Mouse (Mus musculus): ENCODE measurements around the gene Hebp1.

The Hebp1 gene

GRCm38 (mm10) chr6:135197921-135198532 is at the start of gene Hebp1, which contains the start of gene Fam234b:
Gene Hebp1, minus strand, starts transcription at chr6:135198022.
Gene Fam234b, plus strand, starts transcription at chr6:135197977.
- DNase-seq, result peak; percentile 93

DNA sequence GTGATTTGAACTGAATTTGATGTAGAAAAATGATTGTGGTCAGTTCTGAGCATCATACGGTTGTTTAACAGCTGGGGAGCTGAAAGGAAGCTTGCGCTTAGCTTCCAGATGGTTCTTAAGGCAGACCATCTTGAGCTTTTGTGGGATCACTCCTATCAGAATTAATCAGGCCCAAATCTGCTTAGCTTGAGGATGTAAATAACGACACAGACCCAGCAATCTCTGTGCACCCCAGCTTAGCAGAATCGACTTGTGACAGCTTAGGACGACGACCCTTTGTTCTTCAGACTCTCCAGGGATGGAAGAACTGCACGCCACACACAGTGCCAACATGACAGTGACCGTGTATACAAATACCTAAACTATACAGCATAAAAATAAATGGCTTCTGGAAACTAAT is 47.8 kb upstream of the Hebp1 start:
- no peak for DNase-seq

GRCm38 (mm10) chr6:135240361-135240760 is 42.5 kb upstream of the Hebp1 start:
- no peak for DNase-seq

DNA sequence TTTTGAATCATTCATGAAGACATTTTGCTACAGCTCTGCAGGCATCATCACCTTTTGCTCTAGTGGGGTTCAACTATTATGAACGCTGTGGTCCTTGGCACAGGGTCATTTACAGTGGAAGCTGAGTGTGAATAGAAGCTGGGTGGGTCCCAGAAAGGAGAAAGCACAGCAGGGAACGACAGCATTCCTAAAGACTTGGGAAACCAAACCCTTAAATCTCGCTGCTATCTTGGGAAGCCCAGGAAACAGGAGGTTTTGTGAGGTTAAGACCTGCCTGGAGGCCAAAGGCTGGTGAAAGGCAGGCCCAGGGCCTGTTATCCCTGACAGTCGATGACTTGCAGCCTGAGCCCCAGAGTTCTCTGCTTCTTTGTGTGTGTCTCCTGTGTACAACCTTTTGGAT is 40.4 kb upstream of the Hebp1 start:
- DNase-seq, result no peak

DNA sequence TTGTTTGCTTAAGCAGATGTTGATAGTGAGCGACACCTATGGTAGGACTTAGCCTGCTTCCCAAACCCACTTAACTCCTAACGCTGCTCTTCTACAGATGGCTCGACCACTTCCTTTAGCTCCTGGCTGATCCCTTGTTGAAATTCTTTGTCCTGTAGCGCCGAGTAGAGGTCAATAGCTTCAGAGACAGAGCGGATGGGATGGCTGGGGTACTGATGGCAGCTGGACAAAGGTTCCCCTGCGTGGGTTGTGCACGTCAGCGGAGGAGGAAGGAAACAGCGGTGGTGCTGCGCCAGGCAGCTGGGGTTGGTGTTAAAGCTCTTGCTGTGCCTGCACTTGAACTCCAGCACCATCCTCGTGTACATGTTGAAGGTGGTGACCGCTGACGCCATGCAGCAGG is 39.5 kb upstream of the Hebp1 start:
- peak; percentile 67 for DNase-seq

GRCm38 (mm10) chr6:135236576-135236975 is 38.8 kb upstream of the Hebp1 start:
- no peak for DNase-seq

GRCm38 (mm10) chr6:135235742-135236141 is 37.9 kb upstream of the Hebp1 start:
- DNase-seq, result peak; percentile 43

GRCm38 (mm10) chr6:135232443-135233182 is 34.8 kb upstream of the Hebp1 start:
- DNase-seq, result no peak

DNA sequence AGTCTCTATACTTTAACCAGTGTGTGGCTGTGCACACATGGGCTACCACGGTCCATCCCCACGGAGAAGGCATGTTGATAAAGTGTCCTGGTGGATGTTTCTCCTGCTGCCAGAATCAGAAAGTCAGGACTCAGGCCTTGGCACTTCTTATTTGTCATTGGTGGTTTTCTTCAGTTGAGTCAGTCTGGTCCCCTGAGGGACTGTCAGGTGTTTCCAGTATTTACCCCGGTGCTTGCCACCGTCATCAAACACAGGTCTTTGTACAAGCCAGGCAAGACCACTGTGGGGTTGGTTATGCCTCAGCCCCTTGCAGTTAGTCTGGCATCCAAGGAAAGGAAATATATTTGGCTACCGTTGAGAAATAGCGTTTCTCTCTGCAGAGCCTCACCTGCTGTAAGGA is 32.8 kb upstream of the Hebp1 start:
- no peak for DNase-seq

DNA sequence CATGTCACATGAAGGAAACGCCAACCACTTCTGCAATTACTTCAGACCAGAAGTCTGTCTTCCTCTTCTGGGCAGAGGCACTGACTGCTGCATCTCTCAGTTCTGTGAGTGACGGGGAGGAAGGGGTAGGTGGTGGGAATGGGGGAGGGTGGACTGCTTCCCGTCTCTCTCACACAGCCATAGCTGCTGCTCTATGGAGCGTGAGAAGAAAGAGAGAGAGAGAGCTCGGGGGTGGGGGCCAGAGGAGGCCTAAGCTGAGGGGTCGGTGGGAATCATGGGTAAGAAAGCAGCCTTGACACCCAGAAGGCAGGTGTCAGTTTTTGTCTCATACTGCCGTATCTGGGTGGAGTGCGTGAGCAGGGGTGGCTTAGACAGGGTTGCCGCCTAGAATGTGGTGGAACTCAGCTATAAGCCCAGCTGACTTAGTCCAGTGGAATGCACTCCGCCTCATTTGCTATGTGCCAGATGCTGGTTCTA is 30.7 kb upstream of the Hebp1 start:
- DNase-seq, result peak; percentile 47

DNA sequence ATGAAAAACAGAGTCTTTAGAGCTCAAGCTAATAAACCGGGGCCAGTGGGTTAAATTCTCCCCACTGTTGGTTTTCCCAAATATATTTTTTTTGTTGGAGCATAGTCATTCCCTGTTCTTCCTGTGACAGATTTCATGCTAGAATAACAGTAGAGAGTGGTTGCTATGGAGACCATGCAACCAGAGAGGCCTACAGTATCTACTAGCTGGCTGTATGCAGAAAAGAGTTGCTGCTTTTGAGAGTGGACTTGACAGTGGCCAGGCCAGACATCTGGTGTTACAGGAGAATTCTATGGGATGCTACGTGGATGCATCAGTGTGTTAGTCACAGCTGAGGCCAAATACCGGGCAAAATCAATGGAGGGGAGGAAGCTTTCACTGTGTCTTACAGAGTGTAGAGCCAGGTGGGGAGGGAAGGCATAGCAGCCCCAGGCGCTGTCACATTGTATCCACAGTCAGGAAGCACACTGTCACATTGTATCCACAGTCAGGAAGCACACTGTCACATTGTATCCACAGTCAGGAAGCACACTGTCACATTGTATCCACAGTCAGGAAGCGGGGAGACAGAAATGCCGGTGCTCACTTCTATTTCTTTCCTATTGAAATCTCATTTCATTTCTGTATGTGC is 26.1 kb upstream of the Hebp1 start:
- DNase-seq, result no peak

- no peak for DNase-seq
Observed at GRCm38 (mm10) chr6:135219916-135220315, 22.1 kb upstream of the Hebp1 start.

GRCm38 (mm10) chr6:135218330-135218729 is 20.5 kb upstream of the Hebp1 start:
- peak; percentile 50 for DNase-seq

DNA sequence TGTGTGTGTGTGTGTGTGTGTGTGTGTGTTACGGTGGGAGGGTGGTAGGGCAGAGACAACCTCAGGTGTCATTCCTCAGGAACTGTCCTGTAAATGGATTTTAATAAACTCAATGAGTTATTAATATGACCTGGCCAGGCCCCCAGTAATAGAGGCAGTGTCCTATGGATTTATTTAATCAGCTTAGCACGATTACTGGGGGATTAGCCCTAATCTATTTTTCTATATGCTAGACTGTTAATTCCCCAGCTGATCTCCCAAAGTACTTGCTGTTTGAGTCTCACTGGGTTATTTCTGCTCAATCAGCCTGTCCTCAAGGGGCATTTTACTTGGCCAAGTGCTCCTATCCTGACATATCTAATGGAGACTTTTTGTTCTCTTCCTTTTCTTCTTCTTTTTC is 14.8 kb upstream of the Hebp1 start:
- no peak for DNase-seq

DNA sequence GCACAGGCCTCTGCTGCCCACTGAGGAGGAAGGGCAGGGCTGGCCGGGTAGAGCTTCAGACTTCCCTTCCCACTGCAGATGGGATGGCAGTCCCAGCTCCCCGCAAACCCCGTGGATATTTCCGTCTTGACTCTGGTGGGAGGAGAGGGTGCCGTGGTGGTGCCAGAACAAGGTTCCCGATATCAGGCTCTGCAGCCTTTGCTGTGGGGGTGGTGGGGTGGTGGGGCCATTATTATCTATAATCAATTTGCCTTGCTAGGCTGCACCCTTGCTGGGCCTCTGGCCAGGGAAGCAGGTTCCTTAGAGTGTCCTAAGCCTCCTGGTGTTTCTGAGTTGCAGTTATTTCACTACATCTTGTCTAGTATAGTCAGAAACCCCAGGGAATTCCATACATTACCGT is 13.3 kb upstream of the Hebp1 start:
- DNase-seq, result no peak

- DNase-seq, result no peak
Observed at GRCm38 (mm10) chr6:135206909-135207308, 9.1 kb upstream of the Hebp1 start.

GRCm38 (mm10) chr6:135205802-135206201 is 8.0 kb upstream of the Hebp1 start:
- no peak for DNase-seq

DNA sequence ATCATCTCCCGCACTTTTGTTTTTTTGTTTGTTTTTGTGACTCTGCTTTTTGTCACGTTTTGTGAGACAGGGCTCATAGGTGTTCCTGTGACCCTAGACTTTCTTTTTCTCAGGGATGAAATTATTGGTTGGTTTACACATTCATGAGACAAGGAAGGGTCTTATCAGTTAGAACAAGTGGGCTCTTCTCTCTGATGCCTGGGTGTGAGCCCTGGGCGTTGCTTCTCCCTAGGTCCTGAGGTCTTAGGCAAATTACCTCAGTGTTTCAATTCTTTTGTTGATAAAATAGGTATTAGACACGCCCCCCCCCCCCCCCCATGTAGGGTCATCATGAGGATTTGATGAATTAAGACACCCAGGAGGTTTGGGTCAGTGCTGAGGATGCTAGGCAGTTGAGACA is 7.0 kb upstream of the Hebp1 start:
- no peak for DNase-seq

GRCm38 (mm10) chr6:135203737-135204136 is 5.9 kb upstream of the Hebp1 start:
- DNase-seq, result no peak

- DNase-seq, result no peak
Observed at GRCm38 (mm10) chr6:135202668-135203067, 4.8 kb upstream of the Hebp1 start.

DNA sequence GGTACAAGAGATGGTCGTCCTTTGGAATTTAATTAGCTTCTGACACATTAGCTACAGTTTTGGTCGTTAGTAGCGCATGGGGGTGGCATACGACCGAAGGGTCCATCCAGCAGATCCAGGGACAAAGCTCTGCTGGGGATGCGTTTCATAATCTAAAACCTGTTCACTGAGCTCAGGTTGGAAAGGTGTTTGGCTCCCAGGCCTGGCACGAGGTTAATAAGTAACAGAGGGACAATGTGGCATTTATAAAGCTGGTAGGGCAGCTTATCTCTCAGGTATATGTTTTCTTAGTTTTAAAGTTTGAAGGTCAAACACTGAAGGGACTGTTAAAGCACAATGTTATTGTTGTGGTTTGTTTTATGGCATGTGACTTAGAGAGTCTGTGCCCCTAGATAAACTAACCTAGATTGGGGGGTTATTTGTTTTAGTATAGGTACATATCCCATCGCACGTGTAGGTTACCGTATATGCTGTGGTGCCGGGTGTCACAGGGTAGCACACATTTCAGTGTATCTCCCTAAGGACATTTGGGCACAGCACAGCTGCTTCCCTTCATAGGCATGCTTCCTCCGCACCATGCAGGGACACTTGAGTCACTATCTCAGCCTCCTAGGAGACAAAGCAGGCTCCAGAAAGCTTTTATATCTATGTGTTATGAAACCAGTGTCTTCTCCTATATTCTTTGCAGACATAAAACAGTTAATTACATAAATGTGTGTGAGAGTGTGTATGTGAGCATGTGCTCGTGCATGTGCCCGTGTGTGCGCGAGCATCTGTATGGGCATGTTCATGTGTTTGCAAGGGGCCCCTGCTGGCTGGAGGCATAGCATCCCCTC is 2.5 kb upstream of the Hebp1 start:
- DNase-seq, result no peak

DNA sequence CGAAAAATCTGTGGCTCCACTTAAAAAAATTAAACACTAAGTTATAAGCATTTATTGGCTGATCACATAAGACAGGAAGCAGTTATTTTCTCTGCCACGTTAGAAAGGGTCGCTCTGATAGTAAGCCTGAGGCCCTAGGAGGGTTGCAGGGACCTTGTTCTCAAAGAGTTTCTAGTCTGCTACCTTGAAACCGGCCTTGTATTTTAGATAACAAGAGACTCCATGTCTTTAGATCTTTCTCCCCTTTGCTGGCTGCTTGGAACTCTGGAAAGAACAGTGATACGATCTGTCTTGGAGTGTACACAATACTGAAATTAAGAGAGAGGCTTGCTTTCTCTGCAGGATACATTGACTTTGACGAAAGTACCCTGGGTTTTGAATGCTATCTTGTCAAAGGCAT is 904 bp upstream of the Hebp1 start:
- no peak for DNase-seq

DNA sequence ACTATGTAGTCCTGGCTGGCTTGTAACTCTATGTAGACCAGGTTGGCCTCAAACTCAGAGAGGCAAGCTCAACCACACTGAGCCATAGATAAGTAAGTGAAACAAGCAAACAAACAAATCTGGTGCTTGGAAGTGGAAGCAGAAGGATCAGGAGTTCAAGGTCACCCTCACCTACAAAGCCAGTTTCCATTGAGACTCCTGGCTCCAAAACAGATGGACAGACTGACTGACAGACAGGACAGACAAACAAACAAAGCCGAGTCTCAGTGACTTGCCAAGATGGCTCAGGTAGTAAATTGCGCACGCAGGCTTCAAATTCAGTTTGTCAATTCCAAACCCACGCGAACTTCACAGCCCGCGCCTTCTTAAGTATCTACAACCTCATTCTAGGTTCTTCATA is 376 bp downstream of the Hebp1 start:
- DNase-seq, result no peak

Data from thymus, postnatal 4 days (tissue).